ENCODE assay signal across 25 mouse cellular contexts in the genomic region with DNA sequence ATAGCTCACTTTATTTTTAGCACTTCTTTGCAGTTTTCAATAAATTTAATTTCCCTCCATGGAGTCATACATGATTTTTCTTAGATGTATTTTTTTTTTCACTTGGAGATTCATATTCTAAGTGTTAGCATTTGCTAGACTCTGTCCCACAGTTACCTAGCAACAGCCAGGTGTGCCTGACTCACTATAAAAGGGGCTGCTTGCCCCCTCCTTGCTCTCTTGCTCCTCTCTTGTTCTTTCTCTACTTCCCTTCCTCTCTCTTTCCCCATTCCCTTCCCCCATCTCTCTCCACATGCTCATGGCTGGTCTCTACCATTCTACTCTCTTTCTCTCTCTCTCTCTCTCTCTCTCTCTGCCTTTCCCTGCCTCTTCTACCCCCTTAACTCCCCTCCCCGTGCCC. TPM values are rescaled to one million over a fixed set of nuclear protein-coding genes. Genes with fewer than 3 reads are reported as not detected.
"Had no signal": no experiment of that assay in that cellular context is flagged by ENCODE, and none has a peak within 500 bp of the region (broad histone marks: within the 10 kb centered on the region; RNA-seq: fewer than 3 reads in every experiment).

No protein-coding gene starts in this region.

- H3K27me3 ChIP-seq: heart, embryonic 12.5 days; hindbrain, embryonic 13.5 days; hindbrain, embryonic 15.5 days; intestine, embryonic 15.5 days; limb, embryonic 12.5 days had no signal

- H3K4me1 ChIP-seq: heart, embryonic 10.5 days; hindbrain, embryonic 15.5 days; intestine, embryonic 15.5 days had no signal

- H3K27ac ChIP-seq: gastrocnemius, adult 2 months; heart, embryonic 10.5 days; hindbrain, embryonic 10.5 days; hindbrain, embryonic 13.5 days; hindbrain, embryonic 15.5 days; intestine, embryonic 15.5 days; layer of hippocampus, adult 2 months; left cerebral cortex, adult 2 months; limb, embryonic 10.5 days; limb, embryonic 12.5 days had no signal

- H3K4me2 ChIP-seq: heart, embryonic 12.5 days; hindbrain, embryonic 13.5 days; hindbrain, embryonic 15.5 days; intestine, embryonic 15.5 days; limb, embryonic 12.5 days had no signal

- DNase-seq: gastrocnemius, adult 2 months; gastrocnemius, postnatal 10 days; gastrocnemius, postnatal 25 days; heart, adult 18-20 months; heart, postnatal 10 days; heart, postnatal 4 days; kidney, adult 18-20 months; kidney, adult 8-10 months; kidney, postnatal 10 days; kidney, postnatal 25 days; kidney, postnatal 4 days; liver had no signal

- ATAC-seq: inflammation-experienced regulatory T-cells, adult 6 months; intestine, embryonic 15.5 days; intestine, postnatal 0 days had no signal

- H3K9ac ChIP-seq: heart, embryonic 12.5 days; hindbrain, embryonic 13.5 days; hindbrain, embryonic 15.5 days; intestine, embryonic 15.5 days; limb, embryonic 12.5 days had no signal

- H3K36me3 ChIP-seq: heart, embryonic 10.5 days; heart, embryonic 12.5 days; hindbrain, embryonic 10.5 days; hindbrain, embryonic 13.5 days; hindbrain, embryonic 15.5 days; intestine, embryonic 15.5 days; limb, embryonic 10.5 days; limb, embryonic 12.5 days had no signal

- H3K4me3 ChIP-seq: gastrocnemius, adult 2 months; heart, embryonic 10.5 days; heart, embryonic 12.5 days; hindbrain, embryonic 10.5 days; hindbrain, embryonic 13.5 days; hindbrain, embryonic 15.5 days; intestine, embryonic 15.5 days; layer of hippocampus, adult 2 months; left cerebral cortex, adult 2 months; limb, embryonic 10.5 days; limb, embryonic 12.5 days had no signal

- H3K9me3 ChIP-seq: heart, embryonic 10.5 days; heart, embryonic 12.5 days; hindbrain, embryonic 10.5 days; hindbrain, embryonic 13.5 days; hindbrain, embryonic 15.5 days; intestine, embryonic 15.5 days; limb, embryonic 10.5 days; limb, embryonic 12.5 days had no signal

RNA-seq across cellular contexts. Expression of a gene that starts 14.1 kb away (rescaled TPM):
- total RNA-seq: granulocyte monocyte progenitor cell, adult 5-6 weeks had no signal
